ENCODE assay signal across 29 mouse cellular contexts in genomic region chr8:95015866-95016265, GRCm38 (mm10). TPM values are rescaled to one million over a fixed set of nuclear protein-coding genes. Genes with fewer than 3 reads are reported as not detected.
A peak's percentile ranks its signal among the peaks of the same experiment; 100 is the strongest.
DNase-seq lines count a peak whose midpoint lies in the region; ATAC-seq and TF ChIP-seq lines count a peak whose summit lies in the region.
"Had no signal": no experiment of that assay in that cellular context is flagged by ENCODE, and none has a peak within 500 bp of the region (broad histone marks: within the 10 kb centered on the region; RNA-seq: fewer than 3 reads in every experiment).

No protein-coding gene starts in this region.

- no peak for TF ChIP-seq EP300 in liver, postnatal 0 days (IDR thresholded peaks at IDR 0.05; ENCODE audit: low read depth)

- no peak overlapping the region for H3K4me2 ChIP-seq in hindbrain, embryonic 13.5 days
- H3K4me2 ChIP-seq in hindbrain, embryonic 12.5 days (replicated peaks): no peak overlapping the region
- no peak overlapping the region for H3K4me2 ChIP-seq in liver, postnatal 0 days (ENCODE audit: low read depth, low read length)
- H3K4me2 ChIP-seq in liver, embryonic 11.5 days: no peak overlapping the region
- H3K4me2 ChIP-seq in midbrain, embryonic 15.5 days: no peak overlapping the region
- H3K4me2 ChIP-seq: embryonic facial prominence, embryonic 13.5 days; intestine, embryonic 15.5 days; neural tube, embryonic 12.5 days had no signal

- ATAC-seq in hindbrain, embryonic 13.5 days (ENCODE audit: low FRiP score): no peak
- no peak for ATAC-seq in hindbrain, embryonic 12.5 days (ENCODE audit: low FRiP score)
- ATAC-seq in liver, postnatal 0 days: peak; percentile 20
- no peak for ATAC-seq in liver, embryonic 11.5 days (replicated peaks; ENCODE audit: low FRiP score)
- ATAC-seq in midbrain, embryonic 15.5 days (replicated peaks): peak; percentile 12; the same call in 1 of the 2 replicates
- ATAC-seq: activated CD4-positive, CD25-positive, alpha-beta regulatory T cell, adult 4 months; forebrain, postnatal 0 days; intestine, embryonic 15.5 days had no signal

- 0 out of 2 replicates have a peak overlapping the region, but pooled peaks have one; percentile 52 for H3K27ac ChIP-seq in hindbrain, embryonic 13.5 days
- H3K27ac ChIP-seq in hindbrain, embryonic 12.5 days: no peak overlapping the region
- no peak overlapping the region for H3K27ac ChIP-seq in liver, postnatal 0 days (ENCODE audit: low read depth)
- no peak overlapping the region for H3K27ac ChIP-seq in liver, embryonic 11.5 days (ENCODE audit: low read depth, low read length)
- H3K27ac ChIP-seq in midbrain, embryonic 15.5 days: no peak overlapping the region
- H3K27ac ChIP-seq in gastrocnemius, adult 2 months: no peak overlapping the region
- H3K27ac ChIP-seq: embryonic facial prominence, embryonic 13.5 days; forebrain, embryonic 10.5 days; intestine, embryonic 15.5 days; neural tube, embryonic 12.5 days had no signal

- intact Hi-C loops in gastrocnemius, adult 2 months (cut with DNase I): no loop called here

- TF ChIP-seq CTCF in liver, postnatal 0 days (IDR thresholded peaks at IDR 0.05; ENCODE audit: low read depth): no peak
- no peak for TF ChIP-seq CTCF in gastrocnemius, adult 2 months (IDR thresholded peaks at IDR 0.05)

- WGBS in hindbrain, embryonic 13.5 days: 76% methylated on average over 4 of the region's 4 CpGs
- WGBS in hindbrain, embryonic 12.5 days: 74% methylated on average over 4 of the region's 4 CpGs
- 61% methylated on average over 4 of the region's 4 CpGs for WGBS in liver, postnatal 0 days (ENCODE audit: insufficient replicate concordance)
- WGBS in liver, embryonic 11.5 days: 63% methylated on average over 4 of the region's 4 CpGs
- WGBS in midbrain, embryonic 15.5 days: 74% methylated on average over 4 of the region's 4 CpGs

- DNase-seq in liver, postnatal 0 days: no peak
- DNase-seq in liver, embryonic 11.5 days (ENCODE audit: low spot score): no peak
- DNase-seq in 3T3-L1 (ENCODE audit: low read depth, low spot score): peak; percentile 42
- no peak for DNase-seq in gastrocnemius, adult 2 months
- DNase-seq: adrenal gland, adult 2 months; adrenal gland, postnatal 36 days; cerebellum, adult 18-20 months; cerebellum, postnatal 10 days; forebrain, postnatal 0 days; gastrocnemius, postnatal 10 days; heart, postnatal 14 days; kidney, adult 2 months; layer of hippocampus, postnatal 36 days; left cerebral cortex, postnatal 4 days; lung, adult 18-20 months; lung, postnatal 14 days; thymus, postnatal 4 days had no signal

- no peaks in the 10 kb centered on the region for H3K27me3 ChIP-seq in hindbrain, embryonic 13.5 days
- H3K27me3 ChIP-seq in hindbrain, embryonic 12.5 days: no peaks in the 10 kb centered on the region
- no peaks in the 10 kb centered on the region for H3K27me3 ChIP-seq in liver, postnatal 0 days (ENCODE audit: insufficient read depth, low read length)
- H3K27me3 ChIP-seq in liver, embryonic 11.5 days (replicated peaks; ENCODE audit: control insufficient read depth, insufficient read depth, low read length): no peaks in the 10 kb centered on the region
- no peaks in the 10 kb centered on the region for H3K27me3 ChIP-seq in midbrain, embryonic 15.5 days (replicated peaks)
- H3K27me3 ChIP-seq: embryonic facial prominence, embryonic 13.5 days; intestine, embryonic 15.5 days; neural tube, embryonic 12.5 days had no signal

- H3K9ac ChIP-seq in hindbrain, embryonic 13.5 days: peak overlapping the region; percentile 5; the same call in 1 of the 2 replicates
- H3K9ac ChIP-seq in hindbrain, embryonic 12.5 days: no peak overlapping the region
- no peak overlapping the region for H3K9ac ChIP-seq in liver, postnatal 0 days (replicated peaks)
- no peak overlapping the region for H3K9ac ChIP-seq in liver, embryonic 11.5 days (ENCODE audit: low read depth, low read length)
- H3K9ac ChIP-seq in midbrain, embryonic 15.5 days: no peak overlapping the region
- H3K9ac ChIP-seq: embryonic facial prominence, embryonic 13.5 days; forebrain, postnatal 0 days; intestine, embryonic 15.5 days; neural tube, embryonic 12.5 days had no signal

- no peaks in the 10 kb centered on the region for H3K9me3 ChIP-seq in hindbrain, embryonic 13.5 days
- no peaks in the 10 kb centered on the region for H3K9me3 ChIP-seq in hindbrain, embryonic 12.5 days (replicated peaks)
- H3K9me3 ChIP-seq in liver, postnatal 0 days (ENCODE audit: low read length): no peaks in the 10 kb centered on the region
- H3K9me3 ChIP-seq in liver, embryonic 11.5 days (ENCODE audit: control insufficient read depth, low read length): no peaks in the 10 kb centered on the region
- no peaks in the 10 kb centered on the region for H3K9me3 ChIP-seq in midbrain, embryonic 15.5 days
- H3K9me3 ChIP-seq: embryonic facial prominence, embryonic 13.5 days; forebrain, embryonic 10.5 days; intestine, embryonic 15.5 days; neural tube, embryonic 12.5 days had no signal

- H3K4me1 ChIP-seq in hindbrain, embryonic 13.5 days (replicated peaks): peaks cover 17% of the 10 kb centered on the region; the same call in 1 of the 2 replicates
- H3K4me1 ChIP-seq in hindbrain, embryonic 12.5 days: peaks cover 5% of the 10 kb centered on the region; the same call in 1 of the 2 replicates
- H3K4me1 ChIP-seq in liver, postnatal 0 days (ENCODE audit: insufficient read depth): no peaks in the 10 kb centered on the region
- H3K4me1 ChIP-seq in liver, embryonic 11.5 days (replicated peaks; ENCODE audit: control insufficient read depth, insufficient read depth, low read length): peaks cover 12% of the 10 kb centered on the region
- no peaks in the 10 kb centered on the region for H3K4me1 ChIP-seq in midbrain, embryonic 15.5 days
- H3K4me1 ChIP-seq: embryonic facial prominence, embryonic 13.5 days; intestine, embryonic 15.5 days had no signal

- H3K4me3 ChIP-seq in hindbrain, embryonic 13.5 days: no peak overlapping the region
- no peak overlapping the region for H3K4me3 ChIP-seq in hindbrain, embryonic 12.5 days
- no peak overlapping the region for H3K4me3 ChIP-seq in liver, postnatal 0 days (ENCODE audit: low read depth, low read length)
- H3K4me3 ChIP-seq in liver, embryonic 11.5 days (ENCODE audit: low read depth, low read length): no peak overlapping the region
- no peak overlapping the region for H3K4me3 ChIP-seq in midbrain, embryonic 15.5 days
- no peak overlapping the region for H3K4me3 ChIP-seq in gastrocnemius, adult 2 months
- H3K4me3 ChIP-seq: embryonic facial prominence, embryonic 13.5 days; forebrain, embryonic 10.5 days; intestine, embryonic 15.5 days; myocyte; neural tube, embryonic 12.5 days had no signal

- H3K36me3 ChIP-seq in hindbrain, embryonic 13.5 days: peaks cover 49% of the 10 kb centered on the region
- peaks cover 41% of the 10 kb centered on the region for H3K36me3 ChIP-seq in hindbrain, embryonic 12.5 days
- H3K36me3 ChIP-seq in liver, postnatal 0 days (replicated peaks; ENCODE audit: insufficient read depth, low read length): peaks cover 28% of the 10 kb centered on the region
- peaks cover 14% of the 10 kb centered on the region for H3K36me3 ChIP-seq in liver, embryonic 11.5 days (ENCODE audit: control insufficient read depth, insufficient read depth, low read length)
- H3K36me3 ChIP-seq in midbrain, embryonic 15.5 days (replicated peaks): peaks cover 38% of the 10 kb centered on the region
- H3K36me3 ChIP-seq: embryonic facial prominence, embryonic 13.5 days; intestine, embryonic 15.5 days had no signal

RNA-seq across cellular contexts. Expression of gene Adgrg3, which starts 1.6 kb away (rescaled TPM):
- polyA plus RNA-seq in hindbrain, embryonic 13.5 days (2015; fragmentation: Nextera tagmentation; extraction: Ambion mirVana): 1.3 and 1.6 TPM in 2 replicates
- polyA plus RNA-seq in hindbrain, embryonic 12.5 days (2016; fragmentation: Nextera tagmentation; extraction: Ambion mirVana): 1.9 TPM in 2 replicates
- 8.9 and 9.6 TPM in 2 replicates for polyA plus RNA-seq in liver, postnatal 0 days (2015; fragmentation: Nextera tagmentation; extraction: Ambion mirVana)
- polyA plus RNA-seq in liver, embryonic 11.5 days (2014; fragmentation: Nextera tagmentation; extraction: Ambion mirVana): 11.8 and 11.9 TPM in 2 replicates
- 0.88 and 1.3 TPM in 2 replicates for polyA plus RNA-seq in midbrain, embryonic 15.5 days (2015; fragmentation: Nextera tagmentation; extraction: Ambion mirVana)
- total RNA-seq in gastrocnemius, adult 2 months (2021): under 1 TPM; 0.28 to 0.43 TPM
- total RNA-seq: CH12.LX had no signal

RNA-seq across cellular contexts. Expression of gene Drc7, which starts 39.0 kb away (rescaled TPM):
- 1.7 and 2.3 TPM in 2 replicates for polyA plus RNA-seq in hindbrain, embryonic 13.5 days (2015; fragmentation: Nextera tagmentation; extraction: Ambion mirVana)
- 1.3 and 2.3 TPM in 2 replicates for polyA plus RNA-seq in hindbrain, embryonic 12.5 days (2016; fragmentation: Nextera tagmentation; extraction: Ambion mirVana)
- polyA plus RNA-seq in liver, postnatal 0 days (2015; fragmentation: Nextera tagmentation; extraction: Ambion mirVana): 0.21 and 0.28 TPM in 2 replicates
- polyA plus RNA-seq in liver, embryonic 11.5 days (2014; fragmentation: Nextera tagmentation; extraction: Ambion mirVana): 0.26 TPM in 1 of 2 replicates, not detected in the other
- polyA plus RNA-seq in midbrain, embryonic 15.5 days (2015; fragmentation: Nextera tagmentation; extraction: Ambion mirVana): 1.5 and 1.9 TPM in 2 replicates
- total RNA-seq in gastrocnemius, adult 2 months (2021): not detected
- total RNA-seq: adrenal gland, adult 2 months; adrenal gland, postnatal 36 days; CH12.LX; gastrocnemius, postnatal 10 days had no signal
- polyA plus RNA-seq: activated CD4-positive, CD25-positive, alpha-beta regulatory T cell, adult 4 months; adrenal gland, adult 2 months; heart, embryonic 14.5 days; intestine, embryonic 15.5 days; large intestine, adult 2 months had no signal

RNA-seq across cellular contexts. Expression of gene Adgrg1, which starts 41.3 kb away (rescaled TPM):
- 158 and 162 TPM in 2 replicates for polyA plus RNA-seq in hindbrain, embryonic 13.5 days (2015; fragmentation: Nextera tagmentation; extraction: Ambion mirVana)
- polyA plus RNA-seq in hindbrain, embryonic 12.5 days (2016; fragmentation: Nextera tagmentation; extraction: Ambion mirVana): 187 and 194 TPM in 2 replicates
- 34.0 and 35.4 TPM in 2 replicates for polyA plus RNA-seq in liver, postnatal 0 days (2015; fragmentation: Nextera tagmentation; extraction: Ambion mirVana)
- 125 and 137 TPM in 2 replicates for polyA plus RNA-seq in liver, embryonic 11.5 days (2014; fragmentation: Nextera tagmentation; extraction: Ambion mirVana)
- polyA plus RNA-seq in midbrain, embryonic 15.5 days (2015; fragmentation: Nextera tagmentation; extraction: Ambion mirVana): 147 and 156 TPM in 2 replicates
- total RNA-seq in gastrocnemius, adult 2 months (2021): 10 to 100 TPM; 20.7 to 27.4 TPM

Comparison
In these comparisons a context has a peak if more than half of its experiments do, and no peak if none do; other contexts are left out.
1. ATAC-seq: peak in liver, postnatal 0 days (single experiment) and midbrain, embryonic 15.5 days (single experiment); none in hindbrain, embryonic 13.5 days (single experiment), hindbrain, embryonic 12.5 days (single experiment) and liver, embryonic 11.5 days (single experiment).